Mouse (Mus musculus) ES-E14 (cell line): Measurements from ENCODE around the gene H2al1h. TPM values are rescaled to one million over a fixed set of nuclear protein-coding genes. Genes with fewer than 3 reads are reported as not detected.

Source experiments
- DNase-seq: peaks from one replicate; pipeline ENCODE4 v3.0.0-alpha.2; 2013; ENCODE audit warnings: low read depth, low spot score
- H3K27ac ChIP-seq: 2 replicates; pipeline ENCODE4 v1.5.1; 2012; ENCODE audit warnings: low read depth, mild to moderate bottlenecking, low read length, moderate library complexity, mixed read lengths; ENCODE audit not compliant: poor library complexity, insufficient read depth, severe bottlenecking
- H3K36me3 ChIP-seq: 2 replicates; pipeline ENCODE4 v1.6.1; 2012; ENCODE audit warnings: mild to moderate bottlenecking, low read length, moderate library complexity, mixed read lengths; ENCODE audit not compliant: control insufficient read depth, poor library complexity, insufficient read depth, severe bottlenecking
- H3K4me1 ChIP-seq, 2 experiments: fragments of 150-350 bp in 1 of 2; sonication (generic) in 1 of 2; 2 replicates each; pipeline ENCODE4 v1.6.1; 2012; ENCODE audit warnings: low read length in 2 of 2, mild to moderate bottlenecking in 1 of 2, mixed read lengths in 1 of 2; ENCODE audit not compliant: control insufficient read depth in 2 of 2, insufficient read depth in 2 of 2, poor library complexity in 1 of 2
- H3K4me3 ChIP-seq, 2 experiments: fragments of 150-350 bp in 1 of 2; sonication (generic) in 1 of 2; 2 replicates each; pipeline ENCODE4 v1.5.1; 2012; ENCODE audit warnings: low read length in 2 of 2, low read depth in 1 of 2, mild to moderate bottlenecking in 1 of 2, mixed read lengths in 1 of 2; ENCODE audit not compliant: insufficient read depth in 1 of 2, poor library complexity in 1 of 2, severe bottlenecking in 1 of 2
- H3K9ac ChIP-seq: 2 replicates; pipeline ENCODE4 v1.6.1; 2012; ENCODE audit warnings: low read depth, mild to moderate bottlenecking, low read length, mixed read lengths; ENCODE audit not compliant: poor library complexity, insufficient read depth, severe bottlenecking
- H3K9me3 ChIP-seq: fragments of 150-350 bp; sonication (generic); 2 replicates; pipeline ENCODE4 v1.6.1; 2012; ENCODE audit warnings: low read depth, mild to moderate bottlenecking, low read length; ENCODE audit not compliant: control insufficient read depth, insufficient read depth
- CHD2 ChIP-seq: IDR thresholded peaks from 2 replicates; pipeline ENCODE4 v1.6.1; 2014; ENCODE audit warnings: mild to moderate bottlenecking, low read depth, low read length, inconsistent platforms
- HCFC1 ChIP-seq: IDR thresholded peaks from 2 replicates; pipeline ENCODE4 v1.6.1; 2012; ENCODE audit warnings: low read length, inconsistent platforms, borderline replicate concordance; ENCODE audit not compliant: insufficient read depth
- MAFK ChIP-seq: IDR thresholded peaks from 2 replicates; pipeline ENCODE4 v1.6.1; 2014; ENCODE audit warnings: mild to moderate bottlenecking, low read depth, low read length, inconsistent platforms; ENCODE audit not compliant: insufficient read depth
- ZC3H11A ChIP-seq: IDR thresholded peaks from 2 replicates; pipeline ENCODE4 v1.6.1; 2012; ENCODE audit warnings: low read depth, mild to moderate bottlenecking, inconsistent platforms, low read length, borderline replicate concordance
- ZNF384 ChIP-seq: IDR thresholded peaks from 2 replicates; pipeline ENCODE4 v1.6.1; 2012; ENCODE audit warnings: low read depth, low read length, inconsistent platforms
- in situ Hi-C, 2 experiments: fragments of 600-800 bp; cut with MboI; formaldehyde crosslinking; loops; one replicate each; pipeline ENCODE4 v1.15.1; 2025; ENCODE audit warnings: low sequenced_read_pairs in 2 of 2, inconsistent platforms in 1 of 2; ENCODE audit not compliant: unreplicated experiment in 2 of 2
- total RNA-seq: library from RNA; depleted of rRNA; stranded (reverse); fragments of 300-350 nt; gene quantifications from 2 replicates; pipeline ENCODE4 v1.2.3, GENCODE M21; 2012; rRNA removed

Gene H2al1h
- total RNA-seq, 1 experiment: not detected

DNA sequence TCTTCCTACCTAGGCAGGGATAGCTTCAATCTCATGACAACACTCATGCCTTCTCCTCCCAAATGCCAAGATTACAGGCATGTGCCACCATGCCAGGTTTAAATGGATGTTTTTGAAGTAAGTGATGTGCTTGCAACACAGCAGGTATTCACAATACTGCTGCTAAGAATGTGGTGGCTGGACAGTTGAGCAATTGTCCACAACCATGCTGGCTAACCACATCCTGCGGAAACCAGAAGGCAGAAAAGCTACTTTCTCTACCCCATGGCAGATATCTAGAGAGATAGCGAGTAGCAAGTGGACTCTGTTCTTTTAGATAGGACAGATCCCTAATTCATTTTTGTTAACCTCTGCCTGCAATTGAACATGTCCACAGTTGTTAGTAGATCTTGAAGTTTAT is 40.0 kb downstream of the H2al1h start:
- H3K27ac ChIP-seq: no peak overlapping the region

GRCm38 (mm10) chrX:11363890-11364289 is 42.6 kb downstream of the H2al1h start:
- in situ Hi-C loops: no loop called here
- no peak overlapping the region for H3K4me3 ChIP-seq
- no peak for TF ChIP-seq ZNF384
- no peak for TF ChIP-seq CHD2
- no peak for TF ChIP-seq ZC3H11A
- no peak for TF ChIP-seq MAFK
- no peak for TF ChIP-seq HCFC1
- H3K4me1 ChIP-seq: no peaks in the 10 kb centered on the region
- H3K9me3 ChIP-seq: no peaks in the 10 kb centered on the region
- DNase-seq: no peak
- no peak overlapping the region for H3K9ac ChIP-seq
- H3K27ac ChIP-seq: no peak overlapping the region
- no peaks in the 10 kb centered on the region for H3K36me3 ChIP-seq

More for the DNA sequence above, 40.0 kb downstream of the H2al1h start:
- Histone ChIP-seq H3K4me3 (no peak overlapping the region), H3K9ac (no peak overlapping the region), H3K9me3 (no peaks in the 10 kb centered on the region), H3K4me1 (no peaks in the 10 kb centered on the region), H3K36me3 (no peaks in the 10 kb centered on the region)
- no peak for DNase-seq
- in situ Hi-C loops: no loop called here
- TF ChIP-seq MAFK (no peak), ZNF384 (no peak), HCFC1 (no peak), CHD2 (no peak), ZC3H11A (no peak)

- no peaks in the 10 kb centered on the region for H3K36me3 ChIP-seq
- no peak overlapping the region for H3K4me3 ChIP-seq
- DNase-seq: no peak
- no peaks in the 10 kb centered on the region for H3K4me1 ChIP-seq
- no peak overlapping the region for H3K27ac ChIP-seq
- TF ChIP-seq ZNF384 (no peak), CHD2 (no peak), ZC3H11A (no peak), MAFK (no peak), HCFC1 (no peak)
- in situ Hi-C loops: no loop called here
- no peak overlapping the region for H3K9ac ChIP-seq
- no peaks in the 10 kb centered on the region for H3K9me3 ChIP-seq
Measured at GRCm38 (mm10) chrX:11365151-11365550, 43.9 kb downstream of the H2al1h start.

Other genes with a start within 250 kb of the H2al1h start
- not detected in 2 replicates for gene H2al1a, start 22.2 kb upstream of the H2al1h start, total RNA-seq
- gene H2al1b, start 19.1 kb upstream of the H2al1h start, total RNA-seq: not detected in 2 replicates
- gene H2al1c, start 15.8 kb upstream of the H2al1h start, total RNA-seq: not detected in 2 replicates
- not detected in 2 replicates for gene H2al1d, start 12.7 kb upstream of the H2al1h start, total RNA-seq
- gene H2al1e, start 9.6 kb upstream of the H2al1h start, total RNA-seq: not detected in 2 replicates
- gene H2al1f, start 6.3 kb upstream of the H2al1h start, total RNA-seq: not detected in 2 replicates
- gene H2al1g, start 3.2 kb upstream of the H2al1h start, total RNA-seq: not detected in 2 replicates
- gene H2al1i, start 3.2 kb downstream of the H2al1h start, total RNA-seq: not detected in 2 replicates
- not detected in 2 replicates for gene H2al1j, start 6.3 kb downstream of the H2al1h start, total RNA-seq